Mouse (Mus musculus) forebrain, embryonic 12.5 days (tissue): ENCODE results near the gene Fbxo21. TPM values are rescaled to one million over a fixed set of nuclear protein-coding genes. Genes with fewer than 3 reads are reported as not detected.

ENCODE experiments used
- ATAC-seq: fragments of 200-750 bp; cut with Nextera tagmentation; 2 replicates; pipeline ENCODE4 v1.8.0; 2017; ENCODE audit warnings: moderate TSS enrichment; ENCODE audit not compliant: low FRiP score
- H3K27ac ChIP-seq: fragments of 300-500 bp; sonication (generic); 2 replicates; pipeline ENCODE4 v1.5.1; 2016; ENCODE audit warnings: mild to moderate bottlenecking
- H3K27me3 ChIP-seq: fragments of 300-500 bp; sonication (generic); 2 replicates; pipeline ENCODE4 v1.6.1; 2016; ENCODE audit warnings: mild to moderate bottlenecking
- H3K36me3 ChIP-seq: fragments of 300-500 bp; sonication (generic); replicated peaks from 2 replicates; pipeline ENCODE4 v1.6.1; 2016; ENCODE audit warnings: mild to moderate bottlenecking
- H3K4me1 ChIP-seq: fragments of 300-500 bp; sonication (generic); 2 replicates; pipeline ENCODE4 v1.6.1; 2016
- H3K4me2 ChIP-seq: fragments of 300-500 bp; sonication (generic); 2 replicates; pipeline ENCODE4 v1.6.1; 2016; ENCODE audit warnings: mild to moderate bottlenecking, moderate library complexity
- H3K4me3 ChIP-seq: fragments of 300-500 bp; sonication (generic); replicated peaks from 2 replicates; pipeline ENCODE4 v1.5.1; 2016; ENCODE audit warnings: mild to moderate bottlenecking
- H3K9ac ChIP-seq: fragments of 300-500 bp; sonication (generic); 2 replicates; pipeline ENCODE4 v1.6.1; 2016; ENCODE audit warnings: mild to moderate bottlenecking
- H3K9me3 ChIP-seq: fragments of 300-500 bp; sonication (generic); 2 replicates; pipeline ENCODE4 v1.6.1; 2016
- WGBS: fragments of 180-500 bp; shearing (Covaris S2); methylation state at CpG from one replicate; pipeline ENCODE4 v1.1.7; 2016; 5-methylcytosine and 5-hydroxymethylcytosine counted together
- polyA plus RNA-seq: library from polyadenylated mRNA; unstranded; fragments of >200 nt; fragmentation: Nextera tagmentation; extraction: Ambion mirVana; gene quantifications from 2 replicates; pipeline ENCODE4 v1.2.1, GENCODE M21; 2016

The Fbxo21 gene
- polyA plus RNA-seq, 1 experiment from 2014 or later = 149 TPM

GRCm38 (mm10) chr5:117986327-117986726 lies 9.8 kb downstream of the Fbxo21 start:
- no peak overlapping the region for H3K4me3 ChIP-seq
- no peak overlapping the region for H3K9ac ChIP-seq
- WGBS = 79% methylated on average over 4 of the region's 4 CpGs
- H3K4me1 ChIP-seq = no peaks in the 10 kb centered on the region
- ATAC-seq = no peak
- H3K9me3 ChIP-seq = no peaks in the 10 kb centered on the region
- H3K27me3 ChIP-seq = no peaks in the 10 kb centered on the region
- H3K4me2 ChIP-seq = no peak overlapping the region
- H3K27ac ChIP-seq = no peak overlapping the region
- H3K36me3 ChIP-seq = peaks cover 99% of the 10 kb centered on the region

DNA sequence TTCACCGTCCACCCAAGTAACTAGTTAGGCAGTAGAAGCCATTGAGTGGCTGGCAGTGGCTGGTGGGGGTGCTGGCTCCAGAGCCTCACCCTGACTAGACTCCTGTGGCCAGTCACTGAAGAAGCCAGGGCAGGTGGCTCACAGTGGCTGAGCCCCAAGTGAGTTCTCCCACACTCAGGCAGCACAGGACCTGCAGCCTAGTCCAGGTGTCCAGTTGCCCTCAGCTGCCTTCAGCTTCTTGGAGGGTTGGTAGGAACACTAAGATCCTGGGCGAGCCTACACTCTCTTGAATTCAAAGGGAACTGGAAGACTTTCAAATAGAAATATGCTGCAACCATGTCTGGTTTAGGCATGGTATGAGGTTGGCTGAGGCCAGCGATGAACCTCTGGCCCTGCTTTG lies 11.4 kb downstream of the Fbxo21 start:
- Histone ChIP-seq H3K27me3 (no peaks in the 10 kb centered on the region), H3K9ac (no peak overlapping the region), H3K27ac (no peak overlapping the region), H3K4me2 (no peak overlapping the region), H3K4me1 (no peaks in the 10 kb centered on the region), H3K36me3 (peaks cover 99% of the 10 kb centered on the region), H3K9me3 (no peaks in the 10 kb centered on the region), H3K4me3 (no peak overlapping the region)
- no peak for ATAC-seq
- WGBS = 90% methylated on average over 3 of the region's 3 CpGs

DNA sequence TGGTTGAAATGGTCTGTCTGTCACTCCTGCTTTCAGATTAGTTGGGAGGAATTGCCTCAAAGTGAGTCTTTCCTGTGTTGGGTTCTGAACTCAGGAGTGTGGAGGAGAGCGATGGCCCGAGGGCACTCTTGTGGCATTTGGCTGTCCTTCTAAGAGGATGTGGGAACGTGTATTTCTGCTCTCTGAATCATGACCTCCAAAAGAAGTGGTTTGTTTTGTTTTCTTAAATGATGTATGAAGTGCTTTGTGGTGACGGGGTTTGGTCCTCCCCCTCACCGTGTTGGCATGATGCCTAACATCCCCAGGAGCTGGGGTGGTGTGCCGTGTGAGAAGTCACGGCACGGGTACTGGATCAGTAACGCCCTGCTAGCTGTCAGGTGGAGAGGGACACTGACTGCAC lies 11.8 kb downstream of the Fbxo21 start:
- Histone ChIP-seq H3K27ac (no peak overlapping the region), H3K4me1 (no peaks in the 10 kb centered on the region), H3K27me3 (no peaks in the 10 kb centered on the region), H3K9ac (no peak overlapping the region), H3K4me3 (no peak overlapping the region), H3K36me3 (peaks cover 99% of the 10 kb centered on the region), H3K4me2 (no peak overlapping the region), H3K9me3 (no peaks in the 10 kb centered on the region)
- ATAC-seq = no peak
- WGBS = 91% methylated on average over 9 of the region's 9 CpGs

DNA sequence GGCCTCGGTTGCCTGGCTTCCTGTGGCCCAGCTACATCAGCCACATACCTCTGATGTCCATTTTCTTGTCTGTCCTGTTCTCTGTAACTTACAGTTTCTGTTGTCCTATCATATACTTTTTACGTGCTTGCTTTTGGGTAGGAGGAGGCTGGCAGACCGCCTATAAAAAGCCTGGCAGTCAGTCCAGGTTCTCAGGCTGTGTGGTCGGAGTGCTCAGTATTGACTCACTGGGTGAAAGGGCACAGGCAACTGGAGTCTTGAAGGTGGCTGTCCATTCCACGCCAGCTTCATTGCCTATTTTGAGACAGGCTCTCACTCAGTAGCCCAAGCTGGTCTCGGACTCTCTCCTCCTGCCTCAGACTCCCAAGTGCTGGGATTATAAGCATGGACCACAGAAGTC lies 13.2 kb downstream of the Fbxo21 start:
- no peaks in the 10 kb centered on the region for H3K27me3 ChIP-seq
- no peak overlapping the region for H3K27ac ChIP-seq
- no peak overlapping the region for H3K4me2 ChIP-seq
- no peak for ATAC-seq
- no peak overlapping the region for H3K9ac ChIP-seq
- H3K4me1 ChIP-seq = no peaks in the 10 kb centered on the region
- 90% methylated on average over 6 of the region's 6 CpGs for WGBS
- no peak overlapping the region for H3K4me3 ChIP-seq
- no peaks in the 10 kb centered on the region for H3K9me3 ChIP-seq
- H3K36me3 ChIP-seq = peaks cover 99% of the 10 kb centered on the region

DNA sequence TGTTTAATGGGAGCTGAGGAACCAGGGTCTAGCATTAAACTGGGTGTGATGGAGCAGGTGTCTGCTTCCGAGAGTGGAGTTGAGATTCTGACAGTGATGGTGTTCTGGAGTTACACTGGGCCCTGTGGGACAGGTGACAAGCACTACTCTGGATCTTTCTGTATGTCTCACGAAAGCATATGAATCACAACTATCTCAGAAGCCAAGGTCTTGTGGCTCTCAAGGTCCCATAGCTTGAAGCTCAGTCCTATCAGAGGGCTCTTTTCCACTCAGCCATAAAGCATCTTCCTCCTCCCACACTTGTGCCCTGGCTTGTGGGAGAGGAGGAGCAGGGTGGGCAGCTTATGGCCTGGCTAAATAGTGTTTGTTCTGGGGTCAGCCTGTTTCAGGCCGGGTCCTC lies 14.4 kb downstream of the Fbxo21 start:
- Histone ChIP-seq H3K9ac (no peak overlapping the region), H3K9me3 (no peaks in the 10 kb centered on the region), H3K36me3 (peaks cover 99% of the 10 kb centered on the region), H3K27me3 (no peaks in the 10 kb centered on the region), H3K4me2 (no peak overlapping the region), H3K4me3 (no peak overlapping the region), H3K4me1 (no peaks in the 10 kb centered on the region), H3K27ac (no peak overlapping the region)
- 93% methylated on average over 3 of the region's 3 CpGs for WGBS
- no peak for ATAC-seq

DNA sequence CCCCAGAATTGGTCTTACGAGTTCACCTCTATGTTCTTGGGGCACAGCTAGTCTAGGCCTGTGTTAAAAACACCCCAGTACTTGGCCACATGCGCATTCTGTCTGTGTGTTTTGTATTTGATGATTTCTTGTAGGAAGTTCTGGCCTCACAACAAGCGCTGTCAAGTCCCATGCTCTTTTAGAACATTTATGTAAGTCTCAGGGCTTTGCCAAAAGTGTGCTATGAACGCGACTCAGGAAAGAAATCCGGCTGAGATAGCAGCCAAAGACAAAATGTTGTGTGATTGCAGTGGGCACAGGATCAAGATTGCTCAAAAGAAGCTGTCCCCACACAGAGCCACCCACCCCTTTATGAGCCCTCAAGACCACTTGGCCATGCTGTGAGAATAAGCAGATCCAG lies 17.0 kb downstream of the Fbxo21 start:
- 95% methylated on average over 6 of the region's 6 CpGs for WGBS
- Histone ChIP-seq H3K9me3 (no peaks in the 10 kb centered on the region), H3K9ac (no peak overlapping the region), H3K27me3 (no peaks in the 10 kb centered on the region), H3K36me3 (peaks cover 98% of the 10 kb centered on the region), H3K4me1 (no peaks in the 10 kb centered on the region), H3K4me3 (no peak overlapping the region), H3K4me2 (no peak overlapping the region), H3K27ac (no peak overlapping the region)
- ATAC-seq = no peak

DNA sequence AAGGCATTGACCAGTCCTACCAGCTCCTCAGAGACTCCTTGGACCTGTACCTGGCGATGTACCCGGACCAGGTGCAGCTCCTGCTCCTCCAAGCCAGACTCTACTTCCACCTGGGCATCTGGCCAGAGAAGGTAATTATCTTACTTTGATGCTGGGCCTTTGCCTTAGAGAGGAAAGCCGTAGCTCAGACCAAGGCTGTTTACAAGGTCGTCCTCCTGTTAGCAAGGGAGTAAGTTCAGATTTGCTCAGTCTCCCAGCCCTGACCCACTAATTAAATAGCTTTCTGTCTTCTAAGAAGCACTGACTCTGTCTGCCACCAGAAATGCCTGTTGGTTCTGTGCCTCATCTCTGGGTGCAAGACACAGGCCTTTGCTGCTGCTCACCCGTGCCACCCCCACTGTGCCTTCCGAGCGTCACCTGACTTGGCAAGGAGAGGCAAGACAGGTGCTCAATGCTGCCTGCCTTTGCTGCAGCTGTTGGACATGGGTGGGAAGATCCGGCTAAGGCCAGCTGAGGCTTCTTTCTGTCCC lies 18.9 kb downstream of the Fbxo21 start:
- Histone ChIP-seq H3K36me3 (peaks cover 96% of the 10 kb centered on the region), H3K4me1 (no peaks in the 10 kb centered on the region), H3K27me3 (no peaks in the 10 kb centered on the region), H3K4me2 (no peak overlapping the region), H3K9ac (no peak overlapping the region), H3K9me3 (no peaks in the 10 kb centered on the region), H3K27ac (no peak overlapping the region), H3K4me3 (no peak overlapping the region)
- no peak for ATAC-seq
- WGBS = 91% methylated on average over 8 of the region's 8 CpGs

DNA sequence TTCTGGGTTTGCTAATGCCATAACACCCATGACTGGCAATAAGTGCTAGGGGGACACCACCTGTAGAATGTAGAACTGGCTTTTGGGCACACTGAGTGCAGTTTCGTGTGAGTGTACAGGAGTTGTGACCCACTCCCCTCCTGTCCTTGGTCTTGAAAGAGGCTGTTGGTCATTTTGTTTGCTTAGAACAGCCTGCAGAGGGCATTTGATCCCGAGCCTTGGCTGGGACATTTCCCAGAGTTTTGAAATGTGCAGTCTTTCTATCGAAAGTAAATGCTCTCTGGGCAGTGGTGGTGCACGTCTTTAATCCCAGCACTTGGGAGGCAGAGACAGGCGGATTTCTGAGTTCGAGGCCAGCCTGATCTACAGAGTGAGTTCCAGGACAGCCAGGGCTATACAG lies 19.4 kb downstream of the Fbxo21 start:
- whole genome bisulfite sequencing = 88% methylated on average over 6 of the region's 6 CpGs
- no peak for ATAC-seq
- peaks cover 96% of the 10 kb centered on the region for H3K36me3 ChIP-seq

GRCm38 (mm10) chr5:117996581-117996980 lies 20.1 kb downstream of the Fbxo21 start:
- H3K4me1 ChIP-seq = no peaks in the 10 kb centered on the region
- no peak for ATAC-seq
- no peaks in the 10 kb centered on the region for H3K9me3 ChIP-seq
- peaks cover 96% of the 10 kb centered on the region for H3K36me3 ChIP-seq
- H3K27ac ChIP-seq = no peak overlapping the region
- no peak overlapping the region for H3K4me3 ChIP-seq
- no peak overlapping the region for H3K4me2 ChIP-seq
- no peak overlapping the region for H3K9ac ChIP-seq
- WGBS = 89% methylated on average over 6 of the region's 6 CpGs
- H3K27me3 ChIP-seq = no peaks in the 10 kb centered on the region

More for the DNA sequence above, 19.4 kb downstream of the Fbxo21 start:
- Histone ChIP-seq H3K4me1 (no peaks in the 10 kb centered on the region), H3K4me2 (no peak overlapping the region), H3K27ac (no peak overlapping the region), H3K9me3 (no peaks in the 10 kb centered on the region), H3K27me3 (no peaks in the 10 kb centered on the region), H3K4me3 (no peak overlapping the region), H3K9ac (no peak overlapping the region)

GRCm38 (mm10) chr5:117997434-117997970 lies 21.0 kb downstream of the Fbxo21 start:
- H3K4me3 ChIP-seq = no peak overlapping the region
- no peaks in the 10 kb centered on the region for H3K27me3 ChIP-seq
- no peaks in the 10 kb centered on the region for H3K9me3 ChIP-seq
- no peak for ATAC-seq
- peaks cover 96% of the 10 kb centered on the region for H3K36me3 ChIP-seq
- H3K4me2 ChIP-seq = no peak overlapping the region
- 43% methylated on average over 10 of the region's 10 CpGs for WGBS
- H3K27ac ChIP-seq = no peak overlapping the region
- H3K4me1 ChIP-seq = no peaks in the 10 kb centered on the region
- no peak overlapping the region for H3K9ac ChIP-seq

DNA sequence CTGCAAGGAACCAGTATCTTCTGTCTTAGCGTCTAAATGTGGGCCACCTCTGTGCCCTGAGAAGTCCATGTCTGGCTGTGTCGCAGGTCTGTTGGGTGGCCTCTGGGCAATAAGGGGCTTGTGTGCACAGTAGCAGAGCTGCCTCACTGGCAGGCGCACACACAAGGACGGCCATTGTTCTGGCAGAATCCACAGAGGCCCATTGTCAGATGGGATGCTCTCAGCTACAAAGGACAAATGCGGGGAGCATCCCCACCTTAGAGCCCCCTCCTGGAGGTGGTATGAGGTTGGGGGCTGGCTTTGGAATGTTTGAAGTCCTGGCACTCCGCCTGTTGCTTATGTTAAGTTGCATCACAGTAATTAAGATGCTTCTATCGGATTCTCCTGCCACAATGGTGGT lies 22.5 kb downstream of the Fbxo21 start:
- 84% methylated on average over 7 of the region's 7 CpGs for whole genome bisulfite sequencing

GRCm38 (mm10) chr5:117999584-117999983 lies 23.1 kb downstream of the Fbxo21 start:
- Histone ChIP-seq H3K9ac (no peak overlapping the region), H3K9me3 (no peaks in the 10 kb centered on the region), H3K27me3 (no peaks in the 10 kb centered on the region), H3K27ac (no peak overlapping the region), H3K4me3 (no peak overlapping the region), H3K36me3 (peaks cover 97% of the 10 kb centered on the region), H3K4me2 (no peak overlapping the region), H3K4me1 (no peaks in the 10 kb centered on the region)
- no peak for ATAC-seq
- 83% methylated on average over 11 of the region's 11 CpGs for WGBS

More for the DNA sequence above, 22.5 kb downstream of the Fbxo21 start:
- no peak for ATAC-seq
- Histone ChIP-seq H3K9ac (no peak overlapping the region), H3K27me3 (no peaks in the 10 kb centered on the region), H3K4me3 (no peak overlapping the region), H3K27ac (no peak overlapping the region), H3K9me3 (no peaks in the 10 kb centered on the region), H3K4me1 (no peaks in the 10 kb centered on the region), H3K4me2 (no peak overlapping the region), H3K36me3 (peaks cover 97% of the 10 kb centered on the region)

- ATAC-seq = peak; percentile 67; the same call in 1 of the 2 replicates
- 34% methylated on average over 9 of the region's 9 CpGs for WGBS
Observed at GRCm38 (mm10) chr5:118002059-118002458, 25.5 kb downstream of the Fbxo21 start.

More at GRCm38 (mm10) chr5:118002059-118002458, 25.5 kb downstream of the Fbxo21 start:
- Histone ChIP-seq H3K27me3 (no peaks in the 10 kb centered on the region), H3K36me3 (peaks cover 98% of the 10 kb centered on the region), H3K27ac (no peak overlapping the region), H3K9me3 (no peaks in the 10 kb centered on the region), H3K4me3 (no peak overlapping the region), H3K4me1 (no peaks in the 10 kb centered on the region), H3K9ac (no peak overlapping the region), H3K4me2 (no peak overlapping the region)
